8 mouse cellular contexts compared by ENCODE assay signal in genomic region chr4:136179456-136179855, GRCm38 (mm10). TPM values are rescaled to one million over a fixed set of nuclear protein-coding genes. Genes with fewer than 3 reads are reported as not detected.
DNase-seq lines count a peak whose midpoint lies in the region; ATAC-seq and TF ChIP-seq lines count a peak whose summit lies in the region.

No protein-coding gene starts in this region.

- H3K4me2 ChIP-seq in heart, embryonic 16.5 days (ENCODE audit: low read depth, low read length), result peak overlapping the region; percentile 64
- H3K4me2 ChIP-seq in CH12.LX (ENCODE audit: insufficient read depth, low read depth, poor library complexity, severe bottlenecking), result peak overlapping the region; percentile 93
- peak overlapping the region; percentile 55 for H3K4me2 ChIP-seq in embryonic facial prominence, embryonic 15.5 days (replicated peaks)
- peak overlapping the region; percentile 56 for H3K4me2 ChIP-seq in lung, postnatal 0 days (replicated peaks; ENCODE audit: low read depth, low read length)

- no peaks in the 10 kb centered on the region for H3K27me3 ChIP-seq in heart, embryonic 16.5 days (ENCODE audit: control insufficient read depth, insufficient read depth, low read length)
- H3K27me3 ChIP-seq in CH12.LX (replicated peaks), result no peaks in the 10 kb centered on the region
- H3K27me3 ChIP-seq in embryonic facial prominence, embryonic 15.5 days, result no peaks in the 10 kb centered on the region
- no peaks in the 10 kb centered on the region for H3K27me3 ChIP-seq in lung, postnatal 0 days (replicated peaks; ENCODE audit: insufficient read depth, low read length)

- TF ChIP-seq POLR2A in CH12.LX (IDR thresholded peaks at IDR 0.05; ENCODE audit: low read depth, low read length), result no peak

- no peak for TF ChIP-seq EP300 in CH12.LX (IDR thresholded peaks at IDR 0.05; ENCODE audit: low read length)
- peak; percentile 87 for TF ChIP-seq EP300 in lung, postnatal 0 days (IDR thresholded peaks at IDR 0.05)

- peaks cover 49% of the 10 kb centered on the region for H3K4me1 ChIP-seq in heart, embryonic 16.5 days (ENCODE audit: control insufficient read depth, insufficient read depth, low read length)
- H3K4me1 ChIP-seq in CH12.LX (ENCODE audit: control insufficient read depth in 1 of 2, insufficient read depth in 2 of 2), result peaks cover 31 to 73% of the 10 kb centered on the region in 2 experiments
- H3K4me1 ChIP-seq in embryonic facial prominence, embryonic 15.5 days, result peaks cover 59% of the 10 kb centered on the region
- H3K4me1 ChIP-seq in lung, postnatal 0 days (ENCODE audit: insufficient read depth, low read depth, low read length), result peaks cover 40% of the 10 kb centered on the region

- no peak for TF ChIP-seq CTCF in CH12.LX (conservative IDR thresholded peaks at IDR 0.05 in 1 of 2, IDR thresholded peaks at IDR 0.05 in 1 of 2; ENCODE audit: low read depth in 2 of 2, low read length in 2 of 2)
- no peak for TF ChIP-seq CTCF in lung, postnatal 0 days (IDR thresholded peaks at IDR 0.05)

- dilution Hi-C loops in CH12.LX (cut with MboI; ENCODE audit: extremely low pct_ligation_motif_present, extremely low pct_unique_long_range_greater_than_20kb, low sequenced_read_pairs), result no loop called here

- H3K9me3 ChIP-seq in heart, embryonic 16.5 days (replicated peaks; ENCODE audit: control insufficient read depth, low read length), result no peaks in the 10 kb centered on the region
- no peaks in the 10 kb centered on the region for H3K9me3 ChIP-seq in CH12.LX (replicated peaks; ENCODE audit: low read length)
- no peaks in the 10 kb centered on the region for H3K9me3 ChIP-seq in embryonic facial prominence, embryonic 15.5 days (replicated peaks)
- H3K9me3 ChIP-seq in lung, postnatal 0 days (ENCODE audit: low read length), result no peaks in the 10 kb centered on the region

- WGBS in heart, embryonic 16.5 days, result 86% methylated on average over 7 of the region's 7 CpGs
- 83% methylated on average over 7 of the region's 7 CpGs for WGBS in embryonic facial prominence, embryonic 15.5 days
- 43% methylated on average over 7 of the region's 7 CpGs for WGBS in lung, postnatal 0 days

- H3K9ac ChIP-seq in heart, embryonic 16.5 days (ENCODE audit: low read length), result no peak overlapping the region
- H3K9ac ChIP-seq in CH12.LX (ENCODE audit: insufficient read depth, low read depth), result peak overlapping the region; percentile 94
- no peak overlapping the region for H3K9ac ChIP-seq in embryonic facial prominence, embryonic 15.5 days
- no peak overlapping the region for H3K9ac ChIP-seq in lung, postnatal 0 days (replicated peaks; ENCODE audit: low read depth)

- H3K27ac ChIP-seq in heart, embryonic 16.5 days (ENCODE audit: low read length), result no peak overlapping the region
- H3K27ac ChIP-seq in CH12.LX (ENCODE audit: insufficient read depth, low read depth), result peak overlapping the region; percentile 91
- no peak overlapping the region for H3K27ac ChIP-seq in embryonic facial prominence, embryonic 15.5 days (replicated peaks)
- H3K27ac ChIP-seq in lung, postnatal 0 days (ENCODE audit: low read length), result peak overlapping the region; percentile 90

- no peak overlapping the region for H3K4me3 ChIP-seq in heart, embryonic 16.5 days (ENCODE audit: low read length)
- H3K4me3 ChIP-seq in CH12.LX (replicated peaks in 1 of 3; ENCODE audit: low read depth in 2 of 3, low read length in 2 of 3, poor library complexity in 1 of 3), result peak overlapping the region; percentile 65 to 71 (median 70)
- no peak overlapping the region for H3K4me3 ChIP-seq in embryonic facial prominence, embryonic 15.5 days (replicated peaks)
- H3K4me3 ChIP-seq in lung, postnatal 0 days (ENCODE audit: low read depth, low read length), result no peak overlapping the region

- no peak for TF ChIP-seq RAD21 in CH12.LX (IDR thresholded peaks at IDR 0.05; ENCODE audit: low read depth, low read length)

- in situ Hi-C loops in CH12.LX (cut with MboI; ENCODE audit: low pct_ligation_motif_present, low pct_unique_long_range_greater_than_20kb, low sequenced_read_pairs), result no loop called here

- no peak for DNase-seq in heart, adult 11 months
- DNase-seq in CH12.LX (ENCODE audit: extremely low read depth), result no peak
- peak; percentile 93 for DNase-seq in lung, postnatal 0 days (ENCODE audit: low spot score)
- DNase-seq in cerebellum, postnatal 14 days, result no peak
- no peak for DNase-seq in thymus, postnatal 25 days
- no peak for DNase-seq in left cerebral cortex, adult 18-20 months (ENCODE audit: low spot score in 2 of 2)

- peaks cover 24% of the 10 kb centered on the region for H3K79me2 ChIP-seq in CH12.LX (replicated peaks; ENCODE audit: control insufficient read depth, extremely low read depth, insufficient read depth, poor library complexity, severe bottlenecking)

- ATAC-seq in heart, embryonic 16.5 days (replicated peaks; ENCODE audit: extremely low read depth, insufficient read depth, low FRiP score), result no peak
- no peak for ATAC-seq in embryonic facial prominence, embryonic 15.5 days (ENCODE audit: insufficient number of reproducible peaks, low FRiP score, low TSS enrichment, low read depth)
- ATAC-seq in lung, postnatal 0 days, result no peak

- H3K36me3 ChIP-seq in heart, embryonic 16.5 days (ENCODE audit: control insufficient read depth, insufficient read depth), result no peaks in the 10 kb centered on the region
- peaks cover 8 to 13% of the 10 kb centered on the region in 2 experiments for H3K36me3 ChIP-seq in CH12.LX (replicated peaks in 1 of 2; ENCODE audit: control insufficient read depth in 1 of 2, insufficient read depth in 1 of 2, low read length in 1 of 2)
- H3K36me3 ChIP-seq in embryonic facial prominence, embryonic 15.5 days, result peaks cover 3% of the 10 kb centered on the region; the same call in 1 of the 2 replicates
- no peaks in the 10 kb centered on the region for H3K36me3 ChIP-seq in lung, postnatal 0 days (ENCODE audit: insufficient read depth, low read length)

TF ChIP-seq in CH12.LX, 34 proteins besides CTCF, POLR2A, EP300 and RAD21:
- no peak for TF ChIP-seq SMC3 (IDR thresholded peaks at IDR 0.05; ENCODE audit: low read depth, low read length)
- TF ChIP-seq BHLHE40 (IDR thresholded peaks at IDR 0.05; ENCODE audit: low read depth, low read length), result no peak
- TF ChIP-seq E2F4 (IDR thresholded peaks at IDR 0.05; ENCODE audit: insufficient replicate concordance, low read depth, low read length), result no peak
- TF ChIP-seq IRF4 (IDR thresholded peaks at IDR 0.05; ENCODE audit: low read depth, low read length), result no peak
- TF ChIP-seq ZC3H11A (IDR thresholded peaks at IDR 0.05; ENCODE audit: low read depth, low read length), result no peak
- no peak for TF ChIP-seq TCF12 (IDR thresholded peaks at IDR 0.05; ENCODE audit: low read depth, low read length)
- TF ChIP-seq MAFK (IDR thresholded peaks at IDR 0.05; ENCODE audit: insufficient replicate concordance, low read length), result no peak
- TF ChIP-seq RCOR1 (conservative IDR thresholded peaks at IDR 0.05; ENCODE audit: low read depth, low read length), result no peak
- no peak for TF ChIP-seq ETS1 (conservative IDR thresholded peaks at IDR 0.05; ENCODE audit: low read depth, low read length)
- TF ChIP-seq POLR2AphosphoS2 (IDR thresholded peaks at IDR 0.05; ENCODE audit: low read depth, low read length), result no peak
- no peak for TF ChIP-seq MAX (IDR thresholded peaks at IDR 0.05; ENCODE audit: low read length)
- no peak for TF ChIP-seq MYC (IDR thresholded peaks at IDR 0.05; ENCODE audit: low read depth, low read length)

RNA-seq across cellular contexts. Expression of gene E2f2, which starts 7.3 kb away (rescaled TPM):
- 8.6 and 11.0 TPM in 2 replicates for polyA plus RNA-seq in heart, embryonic 16.5 days (2015; fragmentation: Nextera tagmentation; extraction: Ambion mirVana)
- 7.2 and 7.6 TPM in 2 replicates for total RNA-seq in CH12.LX (2012; rRNA removed)
- 4.4 and 4.9 TPM in 2 replicates for total RNA-seq in CH12.LX (2014; rRNA removed)
- 3.9 and 6.1 TPM in 2 replicates for polyA plus RNA-seq in CH12.LX (2012; ENCODE audit: insufficient read length, low read depth)
- polyA plus RNA-seq in embryonic facial prominence, embryonic 15.5 days (2015; fragmentation: Nextera tagmentation; extraction: Ambion mirVana), result 10.1 and 12.5 TPM in 2 replicates
- 17.8 and 19.1 TPM in 2 replicates for polyA plus RNA-seq in lung, postnatal 0 days (2015; fragmentation: Nextera tagmentation; extraction: Ambion mirVana)
- under 1 TPM; 0.30 to 0.40 TPM for total RNA-seq in left cerebral cortex, adult 18-20 months (2021)

RNA-seq across cellular contexts. Expression of gene Asap3, which starts 26.7 kb away (rescaled TPM):
- 2.8 and 3.8 TPM in 2 replicates for polyA plus RNA-seq in heart, embryonic 16.5 days (2015; fragmentation: Nextera tagmentation; extraction: Ambion mirVana)
- total RNA-seq in CH12.LX (2012; rRNA removed) (0.08 TPM in 2 replicates), CH12.LX (2014; rRNA removed) (not detected in 2 replicates)
- polyA plus RNA-seq in CH12.LX (2012; ENCODE audit: insufficient read length, low read depth), result 0.07 TPM in 1 of 2 replicates, not detected in the other
- 13.3 and 14.1 TPM in 2 replicates for polyA plus RNA-seq in embryonic facial prominence, embryonic 15.5 days (2015; fragmentation: Nextera tagmentation; extraction: Ambion mirVana)
- polyA plus RNA-seq in lung, postnatal 0 days (2015; fragmentation: Nextera tagmentation; extraction: Ambion mirVana), result 5.4 and 5.5 TPM in 2 replicates
- total RNA-seq in left cerebral cortex, adult 18-20 months (2021), result 1 to 10 TPM; 2.6 to 3.0 TPM

RNA-seq across cellular contexts. Expression of gene Id3, which starts 36.2 kb away (rescaled TPM):
- polyA plus RNA-seq in heart, embryonic 16.5 days (2015; fragmentation: Nextera tagmentation; extraction: Ambion mirVana), result 218 and 262 TPM in 2 replicates
- 41.1 and 85.5 TPM in 2 replicates for total RNA-seq in CH12.LX (2012; rRNA removed)
- total RNA-seq in CH12.LX (2014; rRNA removed), result 96.0 and 116 TPM in 2 replicates
- polyA plus RNA-seq in CH12.LX (2012; ENCODE audit: insufficient read length, low read depth), result 17.6 and 18.3 TPM in 2 replicates
- polyA plus RNA-seq in embryonic facial prominence, embryonic 15.5 days (2015; fragmentation: Nextera tagmentation; extraction: Ambion mirVana), result 432 and 441 TPM in 2 replicates
- 430 and 477 TPM in 2 replicates for polyA plus RNA-seq in lung, postnatal 0 days (2015; fragmentation: Nextera tagmentation; extraction: Ambion mirVana)
- total RNA-seq in left cerebral cortex, adult 18-20 months (2021), result 10 to 100 TPM; 34.9 to 43.2 TPM

Comparison
In these comparisons a context has a peak if more than half of its experiments do, and no peak if none do; other contexts are left out.
1. H3K27ac ChIP-seq: peak in CH12.LX (single experiment) and lung, postnatal 0 days (single experiment); none in heart, embryonic 16.5 days (single experiment) and embryonic facial prominence, embryonic 15.5 days (single experiment).
2. H3K4me3 ChIP-seq: peak in CH12.LX (3 of 3); none in heart, embryonic 16.5 days (single experiment), embryonic facial prominence, embryonic 15.5 days (single experiment) and lung, postnatal 0 days (single experiment).
3. RNA of gene Id3, which starts 36.2 kb away (polyA plus RNA-seq): 430 to 477 TPM in lung, postnatal 0 days, 432 to 441 TPM in embryonic facial prominence, embryonic 15.5 days and 218 to 262 TPM in heart, embryonic 16.5 days; 17.6 to 18.3 TPM in CH12.LX; every median in the first group is over 10 times any median in the second.
4. Peak in every context shown above with its lines, with median percentiles within 50 percentile points of each other: H3K4me2 ChIP-seq.